Mouse (Mus musculus): ENCODE measurements around the gene Fbxo39. TPM values are rescaled to one million over a fixed set of nuclear protein-coding genes. Genes with fewer than 3 reads are reported as not detected.

Gene Fbxo39
- total and polyA plus RNA-seq, 3 experiments = not detected

GRCm38 (mm10) chr11:72287126-72287525, 27.1 kb upstream of the Fbxo39 start:
- no peak overlapping the region for H3K9ac ChIP-seq (ENCODE audit: control insufficient read depth, low read depth, low read length, poor library complexity, severe bottlenecking)
- no peak for DNase-seq (ENCODE audit: low read depth, low spot score)
- no peaks in the 10 kb centered on the region for H3K9me3 ChIP-seq (replicated peaks; ENCODE audit: insufficient read depth, low read length)
- no peak overlapping the region for H3K4me3 ChIP-seq (ENCODE audit: control insufficient read depth in 1 of 2, insufficient read depth in 1 of 2, low read depth in 2 of 2, low read length in 2 of 2)
- TF ChIP-seq MYC (IDR thresholded peaks at IDR 0.05; ENCODE audit: low read depth, low read length) = no peak
- TF ChIP-seq MYB (IDR thresholded peaks at IDR 0.05; ENCODE audit: low read depth, low read length) = no peak
- TF ChIP-seq EP300 (IDR thresholded peaks at IDR 0.05; ENCODE audit: low read depth in 1 of 2, low read length in 2 of 2) = no peak
- no peak for TF ChIP-seq USF1 (IDR thresholded peaks at IDR 0.05; ENCODE audit: low read depth, low read length)
- TF ChIP-seq E2F4 (IDR thresholded peaks at IDR 0.05; ENCODE audit: borderline replicate concordance, low read depth, low read length) = no peak
- TF ChIP-seq TCF12 (IDR thresholded peaks at IDR 0.05; ENCODE audit: low read depth, low read length) = no peak
- peaks cover 14 to 25% of the 10 kb centered on the region in 2 experiments for H3K27me3 ChIP-seq (ENCODE audit: control insufficient read depth in 1 of 2, insufficient read depth in 2 of 2, low read length in 2 of 2)
- no peaks in the 10 kb centered on the region for H3K4me1 ChIP-seq (ENCODE audit: control insufficient read depth in 1 of 2, insufficient read depth in 2 of 2, low read length in 2 of 2)
- H3K27ac ChIP-seq (ENCODE audit: control insufficient read depth, low read depth, low read length) = no peak overlapping the region
- no peaks in the 10 kb centered on the region for H3K36me3 ChIP-seq (ENCODE audit: control insufficient read depth in 1 of 2, insufficient read depth in 2 of 2, low read length in 2 of 2)
- no peaks in the 10 kb centered on the region for H3K79me2 ChIP-seq (ENCODE audit: control insufficient read depth, insufficient read depth, low read length, poor library complexity)

DNA sequence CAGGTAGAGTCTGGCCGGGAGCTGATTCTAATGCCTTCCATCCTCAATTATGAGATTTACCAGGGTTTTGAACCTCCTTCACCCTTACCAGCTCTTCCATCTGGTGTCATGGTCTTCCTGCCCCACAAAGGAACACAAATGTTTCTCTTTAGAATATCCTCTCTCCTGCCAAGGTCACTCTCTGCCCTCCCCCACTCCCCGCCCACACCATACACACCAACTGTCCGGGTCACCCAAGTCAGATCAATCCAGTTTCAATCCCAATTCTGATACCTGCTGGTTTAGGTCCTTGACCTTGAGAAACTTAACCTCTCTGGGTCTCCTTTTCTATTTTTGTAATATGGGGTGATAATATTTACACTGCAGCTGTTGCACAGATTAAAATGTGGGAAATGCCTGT, 26.7 kb upstream of the Fbxo39 start:
- Histone ChIP-seq H3K9me3 (replicated peaks; ENCODE audit: insufficient read depth, low read length) (no peaks in the 10 kb centered on the region), H3K4me1 (ENCODE audit: control insufficient read depth in 1 of 2, insufficient read depth in 2 of 2, low read length in 2 of 2) (no peaks in the 10 kb centered on the region), H3K27ac (ENCODE audit: control insufficient read depth, low read depth, low read length) (no peak overlapping the region), H3K36me3 (ENCODE audit: control insufficient read depth in 1 of 2, insufficient read depth in 2 of 2, low read length in 2 of 2) (no peaks in the 10 kb centered on the region), H3K79me2 (ENCODE audit: control insufficient read depth, insufficient read depth, low read length, poor library complexity) (no peaks in the 10 kb centered on the region), H3K27me3 (ENCODE audit: control insufficient read depth in 1 of 2, insufficient read depth in 2 of 2, low read length in 2 of 2) (peaks cover 14 to 24% of the 10 kb centered on the region in 2 experiments), H3K9ac (ENCODE audit: control insufficient read depth, low read depth, low read length, poor library complexity, severe bottlenecking) (no peak overlapping the region), H3K4me3 (ENCODE audit: control insufficient read depth in 1 of 2, insufficient read depth in 1 of 2, low read depth in 2 of 2, low read length in 2 of 2) (no peak overlapping the region)
- no peak for TF ChIP-seq ZKSCAN1 (IDR thresholded peaks at IDR 0.05; ENCODE audit: low read depth, low read length)
- no peak for TF ChIP-seq USF1 (IDR thresholded peaks at IDR 0.05; ENCODE audit: low read depth, low read length)
- TF ChIP-seq SIN3A (IDR thresholded peaks at IDR 0.05; ENCODE audit: low read length) = no peak
- TF ChIP-seq RAD21 (IDR thresholded peaks at IDR 0.05; ENCODE audit: low read depth, low read length) = no peak
- TF ChIP-seq TAL1 (IDR thresholded peaks at IDR 0.05; ENCODE audit: low read length) = no peak
- no peak for TF ChIP-seq CHD2 (IDR thresholded peaks at IDR 0.05; ENCODE audit: low read length)
- no peak for TF ChIP-seq RCOR1 (IDR thresholded peaks at IDR 0.05; ENCODE audit: low read depth, low read length)
- no peak for TF ChIP-seq GATA1 (IDR thresholded peaks at IDR 0.05; ENCODE audit: low read depth, low read length)
- no peak for TF ChIP-seq MAX (IDR thresholded peaks at IDR 0.05; ENCODE audit: low read length)
- no peak for TF ChIP-seq CTCF (IDR thresholded peaks at IDR 0.05 in 2 of 3, conservative IDR thresholded peaks at IDR 0.05 in 1 of 3; ENCODE audit: control insufficient read depth in 1 of 3, insufficient read depth in 1 of 3, low read depth in 2 of 3, low read length in 3 of 3, poor library complexity in 1 of 3, severe bottlenecking in 1 of 3)
- no peak for TF ChIP-seq NRF1 (IDR thresholded peaks at IDR 0.05; ENCODE audit: insufficient read depth, low read depth, low read length, poor library complexity, severe bottlenecking)
- TF ChIP-seq TCF12 (IDR thresholded peaks at IDR 0.05; ENCODE audit: low read depth, low read length) = no peak
- no peak for TF ChIP-seq UBTF (IDR thresholded peaks at IDR 0.05; ENCODE audit: borderline replicate concordance, insufficient read depth, low read depth, low read length)
- DNase-seq (ENCODE audit: low read depth, low spot score) = no peak
